Mouse (Mus musculus): ENCODE data around the gene Fgd5.

Fgd5 gene

GRCm38 (mm10) chr6:92010895-92011294, 32.2 kb downstream of the Fgd5 start:
- no peak for DNase-seq (ENCODE audit: low spot score)

GRCm38 (mm10) chr6:92012413-92012812, 33.7 kb downstream of the Fgd5 start:
- no peak for DNase-seq (ENCODE audit: low spot score)

GRCm38 (mm10) chr6:92013035-92013434, 34.4 kb downstream of the Fgd5 start:
- no peak for DNase-seq (ENCODE audit: low spot score)

GRCm38 (mm10) chr6:92013620-92014019, 34.9 kb downstream of the Fgd5 start:
- no peak for DNase-seq (ENCODE audit: low spot score)

GRCm38 (mm10) chr6:92014936-92015335, 36.3 kb downstream of the Fgd5 start:
- DNase-seq (ENCODE audit: low spot score): no peak

- DNase-seq (ENCODE audit: low spot score): no peak
Measured at GRCm38 (mm10) chr6:92015848-92016247, 37.2 kb downstream of the Fgd5 start.

GRCm38 (mm10) chr6:92016738-92017137, 38.1 kb downstream of the Fgd5 start:
- DNase-seq (ENCODE audit: low spot score): no peak

- no peak for DNase-seq (ENCODE audit: low spot score)
Measured at GRCm38 (mm10) chr6:92018421-92018820, 39.7 kb downstream of the Fgd5 start.

GRCm38 (mm10) chr6:92021061-92021460, 42.4 kb downstream of the Fgd5 start:
- no peak for DNase-seq (ENCODE audit: low spot score)

- DNase-seq (ENCODE audit: low spot score): no peak
Measured at GRCm38 (mm10) chr6:92021506-92021905, 42.8 kb downstream of the Fgd5 start.

GRCm38 (mm10) chr6:92025252-92025651, 46.6 kb downstream of the Fgd5 start:
- DNase-seq (ENCODE audit: low spot score): no peak

GRCm38 (mm10) chr6:92027379-92027778, 48.7 kb downstream of the Fgd5 start:
- DNase-seq (ENCODE audit: low spot score): peak; percentile 9

- DNase-seq (ENCODE audit: low spot score): no peak
Measured at GRCm38 (mm10) chr6:92030646-92031045, 52.0 kb downstream of the Fgd5 start.

- DNase-seq (ENCODE audit: low spot score): no peak
Measured at GRCm38 (mm10) chr6:92034713-92035112, 56.0 kb downstream of the Fgd5 start.

GRCm38 (mm10) chr6:92036372-92036771, 57.7 kb downstream of the Fgd5 start:
- DNase-seq (ENCODE audit: low spot score): peak; percentile 26

GRCm38 (mm10) chr6:92038158-92038557, 59.5 kb downstream of the Fgd5 start:
- no peak for DNase-seq (ENCODE audit: low spot score)

GRCm38 (mm10) chr6:92041271-92041670, 62.6 kb downstream of the Fgd5 start:
- DNase-seq (ENCODE audit: low spot score): no peak

GRCm38 (mm10) chr6:92042055-92042454, 63.4 kb downstream of the Fgd5 start:
- no peak for DNase-seq (ENCODE audit: low spot score)

- no peak for DNase-seq (ENCODE audit: low spot score)
Measured at GRCm38 (mm10) chr6:92042850-92043249, 64.2 kb downstream of the Fgd5 start.

- DNase-seq (ENCODE audit: low spot score): no peak
Measured at GRCm38 (mm10) chr6:92057768-92058167, 79.1 kb downstream of the Fgd5 start.

GRCm38 (mm10) chr6:92061725-92062124, 83.0 kb downstream of the Fgd5 start:
- no peak for DNase-seq (ENCODE audit: low spot score)

- DNase-seq (ENCODE audit: low spot score): no peak
Measured at GRCm38 (mm10) chr6:92063452-92063851, 84.8 kb downstream of the Fgd5 start.

GRCm38 (mm10) chr6:92064101-92064500, 85.4 kb downstream of the Fgd5 start:
- no peak for DNase-seq (ENCODE audit: low spot score)

GRCm38 (mm10) chr6:92065721-92066496, 87.2 kb downstream of the Fgd5 start:
- DNase-seq (ENCODE audit: low spot score): peak; percentile 12

Data from yolk sac, embryonic 10.5 days (tissue).